Mouse (Mus musculus) common myeloid progenitor, adult 5-6 weeks (primary cell): ENCODE results near the gene Sema4a. TPM values are rescaled to one million over a fixed set of nuclear protein-coding genes. Genes with fewer than 3 reads are reported as not detected.
A peak's percentile ranks its signal among the peaks of the same experiment; 100 is the strongest.

Experiments used
- ATAC-seq: replicated peaks from 2 replicates; pipeline ENCODE4 v1.8.0; 2016; ENCODE audit warnings: low read depth, mild to moderate bottlenecking, moderate TSS enrichment, inconsistent platforms; ENCODE audit not compliant: poor library complexity, severe bottlenecking
- total RNA-seq: library from RNA; stranded (forward); fragments of 200-1000, 187-1606 nt; gene quantifications from 2 replicates; pipeline ENCODE4 v1.2.3, GENCODE M21; 2017

Gene Sema4a
- total RNA-seq, 1 experiment from 2014 or later, result 2.5 TPM

- ATAC-seq, result no peak
Measured at GRCm38 (mm10) chr3:88487396-88487795, 26.4 kb upstream of the Sema4a start.

GRCm38 (mm10) chr3:88486887-88487286, 25.9 kb upstream of the Sema4a start:
- no peak for ATAC-seq

GRCm38 (mm10) chr3:88486043-88486442, 25.1 kb upstream of the Sema4a start:
- no peak for ATAC-seq

GRCm38 (mm10) chr3:88484597-88485316, 23.8 kb upstream of the Sema4a start:
- peak; percentile 31 for ATAC-seq

GRCm38 (mm10) chr3:88483621-88484020, 22.6 kb upstream of the Sema4a start:
- ATAC-seq, result peak; percentile 70

- ATAC-seq, result no peak
Measured at GRCm38 (mm10) chr3:88483141-88483540, 22.2 kb upstream of the Sema4a start.

- no peak for ATAC-seq
Measured at GRCm38 (mm10) chr3:88482336-88482735, 21.4 kb upstream of the Sema4a start.

- no peak for ATAC-seq
Measured at GRCm38 (mm10) chr3:88481372-88482040, 20.5 kb upstream of the Sema4a start.

GRCm38 (mm10) chr3:88480679-88481078, 19.7 kb upstream of the Sema4a start:
- no peak for ATAC-seq

- no peak for ATAC-seq
Measured at GRCm38 (mm10) chr3:88479828-88480227, 18.8 kb upstream of the Sema4a start.

- no peak for ATAC-seq
Measured at GRCm38 (mm10) chr3:88479163-88479562, 18.2 kb upstream of the Sema4a start.

- peak; percentile 92 for ATAC-seq
Measured at GRCm38 (mm10) chr3:88477735-88478134, 16.8 kb upstream of the Sema4a start.

GRCm38 (mm10) chr3:88476403-88476802, 15.4 kb upstream of the Sema4a start:
- ATAC-seq, result peak; percentile 34

GRCm38 (mm10) chr3:88473571-88473970, 12.6 kb upstream of the Sema4a start:
- no peak for ATAC-seq

- ATAC-seq, result no peak
Measured at GRCm38 (mm10) chr3:88473020-88473419, 12.0 kb upstream of the Sema4a start.

GRCm38 (mm10) chr3:88470943-88471479, 10.0 kb upstream of the Sema4a start:
- no peak for ATAC-seq

GRCm38 (mm10) chr3:88469466-88469865, 8.5 kb upstream of the Sema4a start:
- ATAC-seq, result no peak

GRCm38 (mm10) chr3:88467116-88467824, 6.3 kb upstream of the Sema4a start:
- ATAC-seq, result peak; percentile 93

- peak; percentile 55 for ATAC-seq
Measured at GRCm38 (mm10) chr3:88465127-88465526, 4.1 kb upstream of the Sema4a start.

GRCm38 (mm10) chr3:88464425-88464824, 3.4 kb upstream of the Sema4a start:
- ATAC-seq, result peak; percentile 19

- peak; percentile 43 for ATAC-seq
Measured at GRCm38 (mm10) chr3:88460029-88460428, 953 bp downstream of the Sema4a start.
